Mouse (Mus musculus): ENCODE data around the gene Cradd.

DNA sequence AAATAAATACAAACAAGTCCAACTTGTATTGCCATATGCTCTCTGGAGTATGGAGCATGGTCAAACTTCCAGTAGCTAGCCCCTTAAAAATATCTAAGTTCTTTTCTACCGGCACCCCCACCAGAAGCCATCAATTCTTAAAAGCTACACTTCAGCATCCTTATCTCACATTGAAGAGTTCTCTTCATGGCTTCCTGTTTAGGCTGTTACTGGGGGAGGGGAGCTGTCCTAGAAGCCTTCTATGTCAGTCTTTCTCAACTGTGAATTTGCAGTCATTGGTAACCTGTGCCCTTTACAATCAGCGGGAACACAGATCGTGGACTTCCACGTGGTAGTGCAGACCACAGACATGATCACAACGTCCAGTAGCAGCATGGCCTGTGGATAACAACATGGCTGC lies 31.7 kb downstream of the Cradd start:
- no peak for TF ChIP-seq TAL1 (IDR thresholded peaks at IDR 0.05; ENCODE audit: low read length)
- TF ChIP-seq GATA1 (IDR thresholded peaks at IDR 0.05; ENCODE audit: low read length): no peak
